Mouse (Mus musculus): ENCODE data around the gene Mink1.

The Mink1 gene

GRCm38 (mm10) chr11:70635601-70636000, 72.9 kb downstream of the Mink1 start:
- DNase-seq (ENCODE audit: low spot score in 2 of 2) = no peak

GRCm38 (mm10) chr11:70637764-70638163, 75.1 kb downstream of the Mink1 start:
- no peak for DNase-seq (ENCODE audit: low spot score in 2 of 2)

GRCm38 (mm10) chr11:70638293-70638692, 75.6 kb downstream of the Mink1 start:
- DNase-seq (ENCODE audit: low spot score in 2 of 2) = no peak

- peak in 1 of 2 experiments; percentile 1 for DNase-seq (ENCODE audit: low spot score in 2 of 2)
Measured at GRCm38 (mm10) chr11:70638714-70639278, 76.1 kb downstream of the Mink1 start, which contains the start of gene Gp1ba. Gp1ba (plus strand) TSS chr11:70639122.

GRCm38 (mm10) chr11:70639976-70640375, 77.3 kb downstream of the Mink1 start:
- DNase-seq (ENCODE audit: low spot score in 2 of 2) = no peak

GRCm38 (mm10) chr11:70641241-70641640, 78.6 kb downstream of the Mink1 start:
- DNase-seq (ENCODE audit: low spot score in 2 of 2) = no peak

- DNase-seq (ENCODE audit: low spot score in 2 of 2) = no peak
Measured at GRCm38 (mm10) chr11:70643051-70643450, 80.4 kb downstream of the Mink1 start.

- DNase-seq (ENCODE audit: low spot score in 2 of 2) = no peak
Measured at GRCm38 (mm10) chr11:70644564-70645103, 82.0 kb downstream of the Mink1 start.

- no peak for DNase-seq (ENCODE audit: low spot score in 2 of 2)
Measured at GRCm38 (mm10) chr11:70645461-70646258, 83.0 kb downstream of the Mink1 start.

GRCm38 (mm10) chr11:70646259-70646555, 83.5 kb downstream of the Mink1 start:
- DNase-seq (ENCODE audit: low spot score in 2 of 2) = no peak

- DNase-seq (ENCODE audit: low spot score in 2 of 2) = peak; percentile 85 to 93
Measured at GRCm38 (mm10) chr11:70646691-70647650, 84.3 kb downstream of the Mink1 start, which contains the start of the genes Rnf167 and Slc25a11. Rnf167 (plus strand) TSS chr11:70647235. Slc25a11 (minus strand) TSS chr11:70647479.

- peak in 1 of 2 experiments; percentile 15 for DNase-seq (ENCODE audit: low spot score in 2 of 2)
Measured at GRCm38 (mm10) chr11:70647716-70648420, 85.2 kb downstream of the Mink1 start.

GRCm38 (mm10) chr11:70648512-70648911, 85.8 kb downstream of the Mink1 start:
- peak in 1 of 2 experiments; percentile 3 for DNase-seq (ENCODE audit: low spot score in 2 of 2)

GRCm38 (mm10) chr11:70649185-70649734, 86.6 kb downstream of the Mink1 start:
- no peak for DNase-seq (ENCODE audit: low spot score in 2 of 2)

- peak in 1 of 2 experiments; percentile 5 for DNase-seq (ENCODE audit: low spot score in 2 of 2)
Measured at GRCm38 (mm10) chr11:70650322-70651175, 87.9 kb downstream of the Mink1 start.

- DNase-seq (ENCODE audit: low spot score in 2 of 2) = peak in 1 of 2 experiments; percentile 4
Measured at GRCm38 (mm10) chr11:70651391-70651790, 88.7 kb downstream of the Mink1 start.

GRCm38 (mm10) chr11:70652029-70652883, 89.6 kb downstream of the Mink1 start:
- DNase-seq (ENCODE audit: low spot score in 2 of 2) = peak in 1 of 2 experiments; percentile 3

GRCm38 (mm10) chr11:70652884-70653344, 90.2 kb downstream of the Mink1 start:
- peak in 1 of 2 experiments; percentile 3 for DNase-seq (ENCODE audit: low spot score in 2 of 2)
